Mouse (Mus musculus) heart, embryonic 13.5 days (tissue): ENCODE data around the gene Inhbc. TPM values are rescaled to one million over a fixed set of nuclear protein-coding genes. Genes with fewer than 3 reads are reported as not detected.

ENCODE experiments used
- ATAC-seq: fragments of 200-750 bp; cut with Nextera tagmentation; 2 replicates; pipeline ENCODE4 v1.8.0; 2017; ENCODE audit warnings: moderate TSS enrichment; ENCODE audit not compliant: insufficient number of reproducible peaks, low FRiP score, low TSS enrichment; ENCODE audit errors: extremely low read depth
- H3K27ac ChIP-seq: fragments of 300-500 bp; sonication (generic); replicated peaks from 2 replicates; pipeline ENCODE4 v1.5.1; 2015; ENCODE audit warnings: moderate library complexity, mild to moderate bottlenecking, inconsistent platforms
- H3K27me3 ChIP-seq: fragments of 300-500 bp; sonication (generic); replicated peaks from 2 replicates; pipeline ENCODE4 v1.6.1; 2015; ENCODE audit warnings: mild to moderate bottlenecking, inconsistent platforms
- H3K36me3 ChIP-seq: fragments of 300-500 bp; sonication (generic); 2 replicates; pipeline ENCODE4 v1.6.1; 2015; ENCODE audit warnings: mild to moderate bottlenecking, inconsistent platforms
- H3K4me1 ChIP-seq: fragments of 300-500 bp; sonication (generic); 2 replicates; pipeline ENCODE4 v1.6.1; 2015; ENCODE audit warnings: inconsistent platforms
- H3K4me2 ChIP-seq: fragments of 300-500 bp; sonication (generic); 2 replicates; pipeline ENCODE4 v1.6.1; 2015; ENCODE audit warnings: inconsistent platforms, mild to moderate bottlenecking, moderate library complexity
- H3K4me3 ChIP-seq: fragments of 300-500 bp; sonication (generic); 2 replicates; pipeline ENCODE4 v1.5.1; 2015; ENCODE audit warnings: moderate library complexity, mild to moderate bottlenecking, inconsistent platforms
- H3K9ac ChIP-seq: fragments of 300-500 bp; sonication (generic); 2 replicates; pipeline ENCODE4 v1.6.1; 2015; ENCODE audit warnings: inconsistent platforms, mild to moderate bottlenecking, moderate library complexity
- H3K9me3 ChIP-seq: fragments of 300-500 bp; sonication (generic); 2 replicates; pipeline ENCODE4 v1.6.1; 2016; ENCODE audit warnings: inconsistent platforms
- WGBS: fragments of 180-500 bp; shearing (Covaris S2); methylation state at CpG from one replicate; pipeline ENCODE4 v1.1.7; 2015; ENCODE audit warnings: mixed read lengths; 5-methylcytosine and 5-hydroxymethylcytosine counted together
- polyA plus RNA-seq: library from polyadenylated mRNA; unstranded; fragments of >200 nt; fragmentation: Nextera tagmentation; extraction: Ambion mirVana; gene quantifications from 2 replicates; pipeline ENCODE4 v1.2.1, GENCODE M21; 2015

Inhbc gene
- polyA plus RNA-seq, 1 experiment from 2014 or later = not detected

GRCm38 (mm10) chr10:127338930-127339682 is 31.1 kb downstream of the Inhbc start:
- peak overlapping the region; percentile 96 for H3K4me2 ChIP-seq
- WGBS = under 1% methylated on average over 31 of the region's 31 CpGs
- ATAC-seq = peak; percentile 53; the same call in 1 of the 2 replicates
- H3K4me1 ChIP-seq = peaks cover 34% of the 10 kb centered on the region
- H3K27me3 ChIP-seq = peaks cover 67% of the 10 kb centered on the region
- H3K9me3 ChIP-seq = no peaks in the 10 kb centered on the region
- peak overlapping the region; percentile 57 for H3K4me3 ChIP-seq
- H3K9ac ChIP-seq = peak overlapping the region; percentile 71
- H3K36me3 ChIP-seq = no peaks in the 10 kb centered on the region
- H3K27ac ChIP-seq = peak overlapping the region; percentile 53; the same call in 1 of the 2 replicates

DNA sequence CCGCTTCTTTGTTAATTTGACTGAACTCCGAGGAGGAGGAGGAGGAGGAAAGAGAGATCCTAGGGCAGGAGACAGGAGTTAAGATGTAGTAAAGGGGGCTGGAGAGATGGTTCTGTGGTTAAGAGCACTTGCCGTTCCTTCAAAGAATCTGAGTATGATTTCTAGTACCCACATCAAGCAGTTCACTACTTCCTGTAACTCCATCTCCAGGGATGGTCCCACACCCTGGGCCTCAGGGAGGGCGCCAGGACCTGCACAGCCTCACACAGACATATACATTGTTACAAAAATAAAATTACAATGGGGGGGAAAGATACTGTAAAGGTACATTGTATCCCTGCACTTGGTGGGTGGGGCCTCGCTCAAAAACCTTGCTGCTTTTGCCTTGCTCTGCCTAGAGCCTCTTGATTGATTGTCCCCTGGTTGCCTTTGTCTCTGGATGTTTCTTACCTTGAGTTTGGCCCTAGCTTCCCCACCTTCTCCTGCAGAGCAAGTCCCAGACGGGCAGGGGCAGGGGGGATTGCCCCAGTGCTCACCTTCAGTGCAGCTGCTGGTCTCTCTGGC is 32.6 kb downstream of the Inhbc start:
- 78% methylated on average over 6 of the region's 6 CpGs for WGBS
- Histone ChIP-seq H3K36me3 (no peaks in the 10 kb centered on the region), H3K9me3 (no peaks in the 10 kb centered on the region), H3K4me3 (no peak overlapping the region), H3K27ac (no peak overlapping the region), H3K4me1 (peaks cover 34% of the 10 kb centered on the region), H3K9ac (no peak overlapping the region), H3K27me3 (peaks cover 77% of the 10 kb centered on the region), H3K4me2 (no peak overlapping the region)
- ATAC-seq = no peak

DNA sequence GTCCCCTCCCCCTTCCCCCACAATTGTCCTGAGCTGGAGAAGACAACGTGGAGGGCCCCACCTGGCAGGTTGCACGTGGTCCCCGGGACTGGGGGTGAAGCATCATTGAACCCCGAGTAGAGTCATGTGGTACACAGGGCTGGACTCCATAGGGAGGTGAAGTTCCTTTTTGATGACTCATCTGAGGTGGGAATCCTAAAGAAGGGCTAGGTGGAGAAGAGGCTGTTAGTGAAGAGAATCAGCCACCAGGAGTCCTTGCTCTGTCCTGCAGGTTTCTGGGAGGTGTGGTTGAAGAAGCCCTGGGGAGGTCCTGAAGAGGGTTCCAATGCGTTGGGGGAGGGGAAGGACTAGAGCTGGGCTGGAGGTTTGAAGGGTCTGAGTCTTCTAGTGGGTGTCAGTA is 33.3 kb downstream of the Inhbc start:
- no peaks in the 10 kb centered on the region for H3K36me3 ChIP-seq
- H3K27me3 ChIP-seq = peaks cover 76% of the 10 kb centered on the region
- H3K9me3 ChIP-seq = no peaks in the 10 kb centered on the region
- ATAC-seq = no peak
- no peak overlapping the region for H3K4me2 ChIP-seq
- WGBS = 48% methylated on average over 5 of the region's 5 CpGs
- no peak overlapping the region for H3K9ac ChIP-seq
- peaks cover 28% of the 10 kb centered on the region for H3K4me1 ChIP-seq
- H3K27ac ChIP-seq = no peak overlapping the region
- no peak overlapping the region for H3K4me3 ChIP-seq

- H3K4me2 ChIP-seq = no peak overlapping the region
- 46% methylated on average over 1 of the region's 1 CpGs for WGBS
- no peak overlapping the region for H3K27ac ChIP-seq
- no peak overlapping the region for H3K9ac ChIP-seq
- H3K36me3 ChIP-seq = no peaks in the 10 kb centered on the region
- no peak overlapping the region for H3K4me3 ChIP-seq
- no peaks in the 10 kb centered on the region for H3K9me3 ChIP-seq
- peaks cover 76% of the 10 kb centered on the region for H3K27me3 ChIP-seq
- no peak for ATAC-seq
- peaks cover 13% of the 10 kb centered on the region for H3K4me1 ChIP-seq
Observed at GRCm38 (mm10) chr10:127335271-127335670, 35.0 kb downstream of the Inhbc start.

DNA sequence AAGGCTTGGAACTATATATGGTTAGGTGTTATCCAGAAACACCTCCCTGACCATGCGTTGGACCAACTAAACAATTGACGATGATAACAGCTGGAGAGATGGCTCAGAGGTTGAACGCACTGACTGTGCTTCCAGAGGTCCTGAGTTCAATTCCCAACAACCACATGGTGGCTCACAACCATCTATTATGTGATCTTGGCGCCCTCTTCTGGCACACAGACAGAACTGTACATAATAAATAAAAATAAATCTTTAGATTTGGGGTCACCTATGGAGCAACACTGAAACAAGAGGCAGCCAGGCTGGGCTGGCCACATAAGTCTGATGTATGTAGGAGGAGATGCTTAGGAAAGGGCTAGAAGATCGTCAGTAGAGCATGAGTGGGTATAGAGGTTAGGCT is 37.1 kb downstream of the Inhbc start:
- H3K4me1 ChIP-seq = 0 out of 2 replicates have a peak, but pooled peaks cover 2% of the 10 kb centered on the region
- no peak overlapping the region for H3K4me3 ChIP-seq
- no peak overlapping the region for H3K27ac ChIP-seq
- no peaks in the 10 kb centered on the region for H3K9me3 ChIP-seq
- WGBS = 51% methylated on average over 5 of the region's 5 CpGs
- ATAC-seq = no peak
- no peaks in the 10 kb centered on the region for H3K36me3 ChIP-seq
- peaks cover 85% of the 10 kb centered on the region for H3K27me3 ChIP-seq
- no peak overlapping the region for H3K9ac ChIP-seq
- H3K4me2 ChIP-seq = no peak overlapping the region

- peaks cover 85% of the 10 kb centered on the region for H3K27me3 ChIP-seq
- H3K36me3 ChIP-seq = no peaks in the 10 kb centered on the region
- peak overlapping the region; percentile 65; the same call in 1 of the 2 replicates for H3K9ac ChIP-seq
- H3K4me2 ChIP-seq = peak overlapping the region; percentile 55
- no peaks in the 10 kb centered on the region for H3K9me3 ChIP-seq
- 37% methylated on average over 31 of the region's 31 CpGs for WGBS
- ATAC-seq = no peak
- H3K27ac ChIP-seq = no peak overlapping the region
- H3K4me3 ChIP-seq = peak overlapping the region; percentile 18; the same call in 1 of the 2 replicates
- H3K4me1 ChIP-seq = 0 out of 2 replicates have a peak, but pooled peaks cover 2% of the 10 kb centered on the region
Observed at GRCm38 (mm10) chr10:127332211-127332874, 37.9 kb downstream of the Inhbc start.

- ATAC-seq = no peak
- no peak overlapping the region for H3K4me2 ChIP-seq
- H3K27me3 ChIP-seq = peaks cover 90% of the 10 kb centered on the region
- WGBS = 76% methylated on average over 7 of the region's 7 CpGs
- H3K9me3 ChIP-seq = no peaks in the 10 kb centered on the region
- no peaks in the 10 kb centered on the region for H3K36me3 ChIP-seq
- no peak overlapping the region for H3K27ac ChIP-seq
- no peak overlapping the region for H3K4me3 ChIP-seq
- H3K9ac ChIP-seq = no peak overlapping the region
- H3K4me1 ChIP-seq = peaks cover 19% of the 10 kb centered on the region
Observed at GRCm38 (mm10) chr10:127330212-127330611, 40.0 kb downstream of the Inhbc start.

DNA sequence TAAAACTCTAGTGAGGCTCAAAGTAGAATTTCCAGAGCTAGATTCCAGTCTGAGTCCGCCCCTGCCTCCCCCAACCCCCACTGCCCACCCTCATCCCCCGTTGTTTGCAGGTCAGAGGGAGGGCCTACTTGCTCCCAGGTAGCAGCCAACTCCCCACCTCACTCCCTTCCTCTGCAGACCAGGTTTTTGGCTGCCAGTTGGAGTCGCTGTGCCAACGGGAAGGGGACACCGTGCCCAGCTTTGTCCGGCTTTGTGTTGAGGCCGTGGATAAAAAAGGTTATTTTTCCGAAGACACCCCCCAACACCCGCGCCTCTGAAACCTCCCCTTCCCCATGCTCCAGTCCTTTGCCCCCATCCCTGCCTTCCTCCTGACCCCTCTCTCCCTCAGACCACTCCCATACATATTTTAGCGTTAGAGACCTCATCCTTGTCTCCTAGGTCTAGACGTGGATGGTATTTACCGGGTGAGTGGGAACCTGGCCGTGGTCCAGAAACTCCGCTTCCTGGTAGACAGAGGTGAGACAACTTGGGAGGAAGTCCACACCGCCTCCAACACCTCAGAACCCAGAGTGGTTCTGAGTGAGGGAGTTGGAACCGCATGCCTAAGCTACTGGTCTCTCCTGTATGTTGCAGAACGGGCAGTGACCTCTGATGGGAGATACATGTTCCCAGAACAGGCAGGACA is 42.6 kb downstream of the Inhbc start:
- Histone ChIP-seq H3K4me2 (no peak overlapping the region), H3K27ac (no peak overlapping the region), H3K4me1 (peaks cover 24% of the 10 kb centered on the region), H3K27me3 (peaks cover 99% of the 10 kb centered on the region), H3K9ac (no peak overlapping the region), H3K36me3 (no peaks in the 10 kb centered on the region), H3K9me3 (no peaks in the 10 kb centered on the region), H3K4me3 (peak overlapping the region; percentile 58; the same call in 1 of the 2 replicates)
- no peak for ATAC-seq
- WGBS = 47% methylated on average over 18 of the region's 18 CpGs

DNA sequence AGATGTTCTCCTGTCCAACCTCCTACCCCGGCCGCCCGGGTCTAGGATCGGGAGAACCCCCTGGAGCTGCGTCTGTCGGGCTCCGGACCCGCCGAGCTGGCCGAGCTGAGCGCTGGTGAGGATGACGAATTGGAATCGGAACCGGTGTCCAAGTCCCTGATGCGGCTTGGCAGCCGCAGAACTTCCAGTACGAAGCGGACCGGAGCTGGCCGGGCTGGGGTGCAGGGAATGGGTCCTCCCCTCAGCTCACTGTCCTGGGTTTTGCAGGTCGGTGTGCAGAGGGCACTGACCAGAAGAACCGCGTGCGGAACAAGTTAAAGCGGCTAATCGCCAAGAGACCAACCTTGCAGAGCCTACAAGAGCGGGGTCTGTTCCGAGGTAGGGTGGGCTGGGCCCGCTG is 43.4 kb downstream of the Inhbc start:
- Histone ChIP-seq H3K4me2 (peak overlapping the region; percentile 84), H3K36me3 (no peaks in the 10 kb centered on the region), H3K27me3 (peaks cover 100% of the 10 kb centered on the region), H3K4me3 (peak overlapping the region; percentile 58), H3K9ac (peak overlapping the region; percentile 73), H3K4me1 (peaks cover 24% of the 10 kb centered on the region), H3K9me3 (no peaks in the 10 kb centered on the region), H3K27ac (no peak overlapping the region)
- WGBS = 7% methylated on average over 29 of the region's 29 CpGs
- no peak for ATAC-seq

GRCm38 (mm10) chr10:127326017-127326801 is 44.0 kb downstream of the Inhbc start:
- Histone ChIP-seq H3K9me3 (no peaks in the 10 kb centered on the region), H3K36me3 (no peaks in the 10 kb centered on the region), H3K4me2 (peak overlapping the region; percentile 84), H3K9ac (peak overlapping the region; percentile 73), H3K4me3 (peak overlapping the region; percentile 58), H3K4me1 (peaks cover 24% of the 10 kb centered on the region), H3K27me3 (peaks cover 99% of the 10 kb centered on the region), H3K27ac (no peak overlapping the region)
- ATAC-seq = no peak; the same call in 1 of the 2 replicates
- 2% methylated on average over 54 of the region's 54 CpGs for WGBS
